Mouse (Mus musculus) splenic B cell, adult 2 months (primary cell): Measurements from ENCODE around the gene Kif23.

ENCODE experiments used
- DNase-seq: peaks from one replicate; pipeline ENCODE4 v3.0.0-alpha.2; 2011; ENCODE audit warnings: low read depth, low spot score
- H3K27me3 ChIP-seq: 2 replicates; pipeline ENCODE4 v1.6.1; 2012; ENCODE audit warnings: mild to moderate bottlenecking, low read length, moderate library complexity, mixed read lengths; ENCODE audit not compliant: control insufficient read depth, poor library complexity, insufficient read depth, severe bottlenecking
- H3K36me3 ChIP-seq: 2 replicates; pipeline ENCODE4 v1.6.1; 2012; ENCODE audit warnings: mild to moderate bottlenecking, low read length, moderate library complexity, mixed read lengths; ENCODE audit not compliant: control insufficient read depth, poor library complexity, insufficient read depth, severe bottlenecking

Gene Kif23

GRCm38 (mm10) chr9:61946623-61947401 is at the start of gene Kif23:
Gene Kif23, minus strand, starts transcription at chr9:61946774.
- DNase-seq, result peak; percentile 97
- no peaks in the 10 kb centered on the region for H3K27me3 ChIP-seq
- H3K36me3 ChIP-seq, result no peaks in the 10 kb centered on the region

- no peaks in the 10 kb centered on the region for H3K36me3 ChIP-seq
- no peaks in the 10 kb centered on the region for H3K27me3 ChIP-seq
- DNase-seq, result no peak
These were observed 44.6 kb upstream of the Kif23 start for GRCm38 (mm10) chr9:61991158-61991557.

- no peak for DNase-seq
- Histone ChIP-seq H3K27me3 (no peaks in the 10 kb centered on the region), H3K36me3 (no peaks in the 10 kb centered on the region)
These were observed 44.2 kb upstream of the Kif23 start for GRCm38 (mm10) chr9:61990738-61991137.

- H3K36me3 ChIP-seq, result no peaks in the 10 kb centered on the region
- H3K27me3 ChIP-seq, result no peaks in the 10 kb centered on the region
- peak; percentile 39 for DNase-seq
These were observed 39.5 kb upstream of the Kif23 start for GRCm38 (mm10) chr9:61986055-61986454.

GRCm38 (mm10) chr9:61985183-61985863 is 38.7 kb upstream of the Kif23 start:
- DNase-seq, result peak; percentile 79
- H3K36me3 ChIP-seq, result no peaks in the 10 kb centered on the region
- no peaks in the 10 kb centered on the region for H3K27me3 ChIP-seq

- Histone ChIP-seq H3K36me3 (no peaks in the 10 kb centered on the region), H3K27me3 (no peaks in the 10 kb centered on the region)
- DNase-seq, result peak; percentile 83
These were observed 36.5 kb upstream of the Kif23 start for GRCm38 (mm10) chr9:61982940-61983620.

- no peaks in the 10 kb centered on the region for H3K36me3 ChIP-seq
- DNase-seq, result no peak
- no peaks in the 10 kb centered on the region for H3K27me3 ChIP-seq
These were observed 35.3 kb upstream of the Kif23 start for GRCm38 (mm10) chr9:61981876-61982275.

- H3K36me3 ChIP-seq, result no peaks in the 10 kb centered on the region
- peak; percentile 30 for DNase-seq
- no peaks in the 10 kb centered on the region for H3K27me3 ChIP-seq
These were observed 33.4 kb upstream of the Kif23 start for GRCm38 (mm10) chr9:61979983-61980382.

- peak; percentile 38 for DNase-seq
- no peaks in the 10 kb centered on the region for H3K36me3 ChIP-seq
- H3K27me3 ChIP-seq, result no peaks in the 10 kb centered on the region; the same call in 1 of the 2 replicates
These were observed 30.8 kb upstream of the Kif23 start for GRCm38 (mm10) chr9:61977258-61977945.

- no peak for DNase-seq
- no peaks in the 10 kb centered on the region; the same call in 1 of the 2 replicates for H3K27me3 ChIP-seq
- no peaks in the 10 kb centered on the region for H3K36me3 ChIP-seq
These were observed 25.5 kb upstream of the Kif23 start for GRCm38 (mm10) chr9:61972031-61972430.

GRCm38 (mm10) chr9:61971045-61971444 is 24.5 kb upstream of the Kif23 start:
- H3K27me3 ChIP-seq, result no peaks in the 10 kb centered on the region; the same call in 1 of the 2 replicates
- DNase-seq, result no peak

GRCm38 (mm10) chr9:61967357-61967756 is 20.8 kb upstream of the Kif23 start:
- Histone ChIP-seq H3K27me3 (no peaks in the 10 kb centered on the region), H3K36me3 (no peaks in the 10 kb centered on the region)
- DNase-seq, result peak; percentile 22

More at GRCm38 (mm10) chr9:61971045-61971444, 24.5 kb upstream of the Kif23 start:
- no peaks in the 10 kb centered on the region for H3K36me3 ChIP-seq

- no peak for DNase-seq
- no peaks in the 10 kb centered on the region for H3K27me3 ChIP-seq
- no peaks in the 10 kb centered on the region for H3K36me3 ChIP-seq
These were observed 19.4 kb upstream of the Kif23 start for GRCm38 (mm10) chr9:61965987-61966386.

- DNase-seq, result peak; percentile 86
- Histone ChIP-seq H3K27me3 (no peaks in the 10 kb centered on the region), H3K36me3 (no peaks in the 10 kb centered on the region)
These were observed 18.9 kb upstream of the Kif23 start for GRCm38 (mm10) chr9:61965411-61965930.
